In the genomic region with DNA sequence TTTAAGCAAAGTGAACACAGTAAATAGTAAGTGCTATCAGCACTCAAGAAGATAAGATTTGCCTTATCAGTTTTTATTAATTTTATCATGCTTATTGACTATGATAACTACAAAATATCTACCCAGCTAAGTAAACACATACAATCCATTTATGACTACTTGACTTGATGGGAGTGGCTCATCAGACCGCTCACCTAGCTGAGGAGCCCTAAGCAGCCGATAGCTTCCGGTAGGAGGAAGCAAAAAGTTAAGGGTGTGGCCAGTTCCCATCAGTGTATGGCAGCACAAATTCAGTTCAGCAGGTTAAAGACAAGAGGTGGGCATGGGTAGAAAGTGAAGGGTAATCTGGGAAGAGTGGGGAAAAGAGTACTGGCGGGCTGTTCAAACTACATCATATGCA, we compare ENCODE assay signal across 24 mouse cellular contexts.
"Had no signal": no experiment of that assay in that cellular context is flagged by ENCODE, and none has a peak within 500 bp of the region (broad histone marks: within the 10 kb centered on the region; RNA-seq: fewer than 3 reads in every experiment).

No protein-coding gene starts in this region.

- H3K9me3 ChIP-seq: heart, embryonic 13.5 days; heart, embryonic 15.5 days; hindbrain, embryonic 13.5 days; hindbrain, embryonic 15.5 days; kidney, embryonic 15.5 days; limb, embryonic 10.5 days; limb, embryonic 12.5 days had no signal

- H3K36me3 ChIP-seq: heart, embryonic 13.5 days; heart, embryonic 15.5 days; hindbrain, embryonic 13.5 days; hindbrain, embryonic 15.5 days; kidney, embryonic 15.5 days; limb, embryonic 10.5 days; limb, embryonic 12.5 days had no signal

- H3K27ac ChIP-seq: heart, adult 2 months; heart, embryonic 13.5 days; heart, embryonic 15.5 days; hindbrain, embryonic 13.5 days; hindbrain, embryonic 15.5 days; hindbrain, postnatal 0 days; kidney, embryonic 15.5 days; kidney, postnatal 0 days; layer of hippocampus, adult 2 months; left cerebral cortex, adult 2 months; limb, embryonic 10.5 days; limb, embryonic 12.5 days had no signal

- ATAC-seq: forebrain, postnatal 0 days; hindbrain, postnatal 0 days had no signal

- H3K4me2 ChIP-seq: heart, embryonic 11.5 days; heart, embryonic 13.5 days; heart, embryonic 15.5 days; hindbrain, embryonic 13.5 days; hindbrain, embryonic 15.5 days; kidney, embryonic 15.5 days; limb, embryonic 12.5 days had no signal

- H3K9ac ChIP-seq: forebrain, postnatal 0 days; heart, embryonic 13.5 days; heart, embryonic 15.5 days; hindbrain, embryonic 13.5 days; hindbrain, embryonic 15.5 days; kidney, embryonic 15.5 days; limb, embryonic 12.5 days had no signal

- H3K4me1 ChIP-seq: heart, embryonic 13.5 days; heart, embryonic 15.5 days; hindbrain, embryonic 13.5 days; hindbrain, embryonic 15.5 days; kidney, embryonic 15.5 days; limb, embryonic 12.5 days had no signal

- DNase-seq: forebrain, postnatal 0 days; gastrocnemius, postnatal 14 days; gastrocnemius, postnatal 36 days; heart, adult 11 months; heart, adult 2 months; heart, postnatal 14 days; heart, postnatal 36 days; kidney, adult 11 months; kidney, adult 2 months; kidney, adult 9 months; kidney, postnatal 25 days; kidney, postnatal 4 days had no signal

- H3K4me3 ChIP-seq: heart, adult 2 months; heart, embryonic 13.5 days; heart, embryonic 15.5 days; hindbrain, embryonic 13.5 days; hindbrain, embryonic 15.5 days; kidney, embryonic 15.5 days; layer of hippocampus, adult 2 months; left cerebral cortex, adult 2 months; limb, embryonic 10.5 days; limb, embryonic 12.5 days had no signal
